Mouse (Mus musculus) adipose tissue, adult 10 weeks (tissue): ENCODE measurements around the gene Slc5a12. TPM values are rescaled to one million over a fixed set of nuclear protein-coding genes. Genes with fewer than 3 reads are reported as not detected.

ENCODE experiments used
- polyA plus RNA-seq: library from polyadenylated mRNA; stranded (reverse); fragments of 350-450 nt; fragmentation: Illumina TruSeq; extraction: RNeasy Lipid Tissue Mini Kit (QIAGEN cat#74804); gene quantifications from one replicate; pipeline ENCODE4 v1.2.3, GENCODE M21; 2014; ENCODE audit warnings: low read depth, low replicate concordance

Gene Slc5a12
- polyA plus RNA-seq, result not detected

GRCm38 (mm10) chr2:110596932-110597331 is at the start of gene Slc5a12:
TSS of gene Slc5a12 (plus strand) at chr2:110597298.

Other genes starting within 250 kb of the Slc5a12 start
- 7.8 TPM for gene Fibin, start 234.1 kb upstream of the Slc5a12 start, polyA plus RNA-seq
- gene Muc15, start 124.0 kb downstream of the Slc5a12 start, polyA plus RNA-seq, result 459 TPM